In genomic region chr10:5167481-5167880, GRCm38 (mm10) we compare ENCODE assay signal across 13 mouse cellular contexts.
"Had no signal": no experiment of that assay in that cellular context is flagged by ENCODE, and none has a peak within 500 bp of the region (broad histone marks: within the 10 kb centered on the region; RNA-seq: fewer than 3 reads in every experiment).

No protein-coding gene starts in this region.

- DNase-seq: kidney, postnatal 25 days; lung, adult 18-20 months; lung, postnatal 4 days; midbrain, embryonic 14.5 days; right cerebral cortex, adult 18-20 months; right cerebral cortex, postnatal 25 days; thymus, postnatal 36 days had no signal

- H3K9me3 ChIP-seq: kidney, embryonic 15.5 days; midbrain, embryonic 10.5 days; neural tube, embryonic 15.5 days had no signal

- H3K36me3 ChIP-seq: midbrain, embryonic 10.5 days had no signal

- H3K4me3 ChIP-seq: kidney, embryonic 15.5 days; limb, embryonic 12.5 days; midbrain, embryonic 10.5 days; myocyte; neural tube, embryonic 15.5 days had no signal

- H3K27ac ChIP-seq: limb, embryonic 12.5 days; liver, embryonic 14.5 days; midbrain, embryonic 10.5 days; neural tube, embryonic 15.5 days had no signal

- H3K4me1 ChIP-seq: kidney, embryonic 15.5 days; midbrain, embryonic 10.5 days; neural tube, embryonic 15.5 days had no signal

- H3K9ac ChIP-seq: kidney, embryonic 15.5 days; limb, embryonic 12.5 days; liver, embryonic 14.5 days; neural tube, embryonic 15.5 days had no signal

- H3K4me2 ChIP-seq: kidney, embryonic 15.5 days; limb, embryonic 12.5 days; neural tube, embryonic 15.5 days had no signal

- H3K27me3 ChIP-seq: kidney, embryonic 15.5 days; limb, embryonic 12.5 days; neural tube, embryonic 15.5 days had no signal
